Mouse (Mus musculus): Measurements from ENCODE around the gene Wwc2.
A peak's percentile ranks its signal among the peaks of the same experiment; 100 is the strongest.

Wwc2 gene

GRCm38 (mm10) chr8:47990911-47991820 lies at the start of gene Wwc2:
TSS of gene Wwc2 (minus strand) at chr8:47990924.
- DNase-seq, result peak; percentile 29

GRCm38 (mm10) chr8:48038261-48038934 lies 47.7 kb upstream of the Wwc2 start:
- no peak for DNase-seq

GRCm38 (mm10) chr8:48032046-48032445 lies 41.3 kb upstream of the Wwc2 start:
- no peak for DNase-seq

GRCm38 (mm10) chr8:48030667-48031066 lies 39.9 kb upstream of the Wwc2 start:
- no peak for DNase-seq

GRCm38 (mm10) chr8:48026796-48027195 lies 36.1 kb upstream of the Wwc2 start:
- DNase-seq, result no peak

- DNase-seq, result no peak
Observed at GRCm38 (mm10) chr8:48023206-48023605, 32.5 kb upstream of the Wwc2 start.

GRCm38 (mm10) chr8:48019737-48020136 lies 29.0 kb upstream of the Wwc2 start:
- no peak for DNase-seq

GRCm38 (mm10) chr8:48016538-48016937 lies 25.8 kb upstream of the Wwc2 start:
- peak; percentile 76 for DNase-seq

GRCm38 (mm10) chr8:48014386-48014785 lies 23.7 kb upstream of the Wwc2 start:
- DNase-seq, result no peak

GRCm38 (mm10) chr8:48013281-48013680 lies 22.6 kb upstream of the Wwc2 start:
- DNase-seq, result no peak

GRCm38 (mm10) chr8:48011871-48012270 lies 21.1 kb upstream of the Wwc2 start:
- DNase-seq, result no peak

- DNase-seq, result no peak
Observed at GRCm38 (mm10) chr8:48010977-48011376, 20.3 kb upstream of the Wwc2 start.

- no peak for DNase-seq
Observed at GRCm38 (mm10) chr8:48009399-48009798, 18.7 kb upstream of the Wwc2 start.

- no peak for DNase-seq
Observed at GRCm38 (mm10) chr8:48008936-48009335, 18.2 kb upstream of the Wwc2 start.

GRCm38 (mm10) chr8:48006869-48007268 lies 16.1 kb upstream of the Wwc2 start:
- no peak for DNase-seq

- no peak for DNase-seq
Observed at GRCm38 (mm10) chr8:48002551-48002950, 11.8 kb upstream of the Wwc2 start.

GRCm38 (mm10) chr8:48001395-48001794 lies 10.7 kb upstream of the Wwc2 start:
- no peak for DNase-seq

- no peak for DNase-seq
Observed at GRCm38 (mm10) chr8:47996712-47997111, 6.0 kb upstream of the Wwc2 start.

- DNase-seq, result no peak
Observed at GRCm38 (mm10) chr8:47996126-47996525, 5.4 kb upstream of the Wwc2 start.

- no peak for DNase-seq
Observed at GRCm38 (mm10) chr8:47995391-47995790, 4.7 kb upstream of the Wwc2 start.

- no peak for DNase-seq
Observed at GRCm38 (mm10) chr8:47994618-47995274, 4.0 kb upstream of the Wwc2 start.

GRCm38 (mm10) chr8:47990386-47990772 lies 345 bp downstream of the Wwc2 start:
- peak; percentile 92 for DNase-seq

- DNase-seq, result no peak
Observed at GRCm38 (mm10) chr8:47989655-47990385, 904 bp downstream of the Wwc2 start.
